Mouse (Mus musculus) erythroid progenitor cell, adult 5-6 weeks (primary cell): Measurements from ENCODE around the gene Tff1. TPM values are rescaled to one million over a fixed set of nuclear protein-coding genes. Genes with fewer than 3 reads are reported as not detected.

Experiments
- ATAC-seq: replicated peaks from 2 replicates; pipeline ENCODE4 v1.8.0; 2016; ENCODE audit warnings: moderate number of reproducible peaks, mild to moderate bottlenecking, moderate TSS enrichment, inconsistent platforms; ENCODE audit not compliant: poor library complexity, low FRiP score, severe bottlenecking
- total RNA-seq, 2 experiments: library from RNA; stranded (forward) in 1 of 2; stranded (reverse) in 1 of 2; fragments of 150-400 nt in 1 of 2; fragments of 186-747, 209-891 nt in 1 of 2; gene quantifications; 2 replicates each; pipeline versions ENCODE4 v1.2.3 to v1.2.4; 2015 to 2017; ENCODE audit warnings: low replicate concordance in 2 of 2

Gene Tff1
- total RNA-seq, 2 experiments from 2014 or later: not detected

GRCm38 (mm10) chr17:31160291-31160690 lies 4.8 kb downstream of the Tff1 start:
- no peak for ATAC-seq

- ATAC-seq: no peak
These were observed 7.2 kb downstream of the Tff1 start for GRCm38 (mm10) chr17:31157921-31158320.

GRCm38 (mm10) chr17:31153785-31154184 lies 11.3 kb downstream of the Tff1 start:
- ATAC-seq: no peak

DNA sequence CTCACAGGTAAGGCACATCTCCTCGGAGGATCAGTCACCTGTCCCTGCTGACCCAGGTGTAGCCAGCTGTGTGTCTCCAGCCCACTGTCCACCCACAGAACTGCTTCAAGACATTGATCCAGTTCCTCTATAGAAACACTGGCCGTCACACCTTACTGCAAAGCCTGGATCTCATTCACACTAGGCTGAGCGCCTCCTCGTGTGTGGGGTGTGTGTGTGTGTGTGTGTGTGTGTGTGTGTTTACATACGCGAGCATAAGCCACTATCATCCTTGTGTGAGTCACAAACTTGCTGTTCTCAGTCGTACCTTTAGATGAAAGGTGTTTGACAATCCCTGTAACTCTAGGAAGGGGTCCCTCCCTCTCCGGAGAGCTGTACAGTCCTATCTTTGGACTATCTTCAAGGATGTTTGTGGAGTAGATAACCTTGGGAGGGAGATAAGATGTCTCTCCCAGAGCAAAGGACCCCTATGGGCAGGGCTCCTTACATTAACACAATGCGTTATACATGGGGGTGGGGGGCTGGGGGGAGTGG lies 12.0 kb downstream of the Tff1 start:
- no peak for ATAC-seq

DNA sequence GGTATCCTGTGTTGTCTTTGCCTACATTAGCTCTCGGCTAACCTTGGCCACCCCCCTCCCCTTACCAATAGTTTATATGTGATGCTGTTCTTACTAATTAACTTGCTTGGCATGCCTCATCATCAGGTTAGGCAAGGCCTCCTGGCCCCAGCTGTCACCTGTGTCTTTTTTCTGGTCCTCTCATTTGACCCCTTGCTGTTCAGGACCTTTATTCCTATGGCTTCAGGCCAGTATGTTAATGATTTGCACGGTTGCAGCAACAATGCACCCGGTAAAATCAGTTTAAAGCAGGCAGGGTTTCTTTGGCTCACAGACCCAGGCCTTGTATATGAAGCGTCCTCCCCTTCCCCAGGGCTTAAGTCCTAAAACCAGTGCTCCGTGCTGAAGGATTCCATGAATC lies 12.6 kb downstream of the Tff1 start:
- no peak for ATAC-seq

- ATAC-seq: no peak
These were observed 19.1 kb downstream of the Tff1 start for GRCm38 (mm10) chr17:31145998-31146397.

DNA sequence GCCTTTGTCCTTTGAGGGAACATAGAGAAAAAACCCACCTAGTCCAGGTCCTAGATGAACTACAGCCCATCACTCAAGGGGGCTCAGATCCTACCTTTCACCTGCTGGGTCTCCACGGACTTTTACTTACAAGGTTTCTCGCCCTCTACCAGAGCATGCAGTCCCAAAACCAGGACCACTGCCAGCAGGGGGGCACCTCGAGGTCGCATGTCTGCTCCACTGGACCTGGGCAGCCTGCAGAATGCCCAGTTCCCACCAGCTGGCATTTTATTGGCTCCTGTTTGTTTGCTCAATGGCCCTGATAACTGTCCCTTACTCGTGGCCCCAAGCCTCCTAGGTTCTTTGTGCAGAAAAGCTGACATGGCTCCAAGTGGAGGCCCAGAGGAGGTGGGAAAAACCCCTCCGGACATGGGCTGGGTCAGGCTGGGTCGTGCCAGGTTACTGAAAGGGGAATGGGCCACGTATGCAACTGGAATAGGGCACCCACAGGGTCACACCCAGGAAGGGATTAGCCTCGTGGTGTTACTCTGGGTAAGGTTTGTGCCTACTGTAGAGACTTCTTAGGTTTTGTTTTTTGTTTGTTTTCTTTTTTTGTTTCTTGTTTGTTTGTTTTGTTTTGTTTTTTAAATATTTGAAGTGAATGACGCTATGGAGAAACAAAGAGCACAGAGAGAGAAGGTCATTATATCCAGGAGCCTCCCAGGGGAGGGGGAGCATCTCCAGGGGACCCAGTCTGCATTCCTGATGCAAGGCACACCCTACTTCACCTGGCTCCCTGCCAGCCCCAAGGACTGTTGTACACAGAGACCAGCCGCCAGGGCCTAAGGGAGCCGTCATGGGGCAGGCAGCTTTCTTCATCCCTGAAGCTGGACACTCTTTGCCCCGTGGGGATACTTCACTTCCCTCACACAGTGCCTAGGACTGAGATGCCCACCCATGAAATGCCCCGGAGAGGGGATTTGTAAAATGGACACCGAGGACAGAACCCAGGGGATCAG lies 20.7 kb downstream of the Tff1 start, which contains the start of gene Tff2:
Tff2 (minus strand) TSS at position 243 of the 998 bp plus-strand sequence.
- no peak for ATAC-seq

DNA sequence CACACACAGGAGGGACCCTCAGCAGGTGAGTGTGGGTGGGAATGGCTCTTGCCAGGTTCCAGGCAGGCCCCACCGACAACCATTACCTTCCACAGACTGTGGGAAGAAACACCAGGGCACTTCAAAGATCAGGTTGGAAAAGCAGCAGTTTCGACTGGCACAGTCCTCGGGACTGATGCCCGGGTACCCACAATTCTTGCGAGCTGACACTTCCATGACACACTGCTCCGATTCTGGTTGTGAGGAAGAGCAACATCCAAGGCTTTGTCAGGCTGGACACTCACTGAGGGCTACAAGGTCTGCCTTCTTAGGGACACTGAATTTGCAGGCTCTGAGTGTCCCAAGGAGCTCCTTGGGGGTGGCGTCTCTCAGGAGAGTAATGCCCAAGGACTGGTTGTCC lies 23.0 kb downstream of the Tff1 start:
- no peak for ATAC-seq

DNA sequence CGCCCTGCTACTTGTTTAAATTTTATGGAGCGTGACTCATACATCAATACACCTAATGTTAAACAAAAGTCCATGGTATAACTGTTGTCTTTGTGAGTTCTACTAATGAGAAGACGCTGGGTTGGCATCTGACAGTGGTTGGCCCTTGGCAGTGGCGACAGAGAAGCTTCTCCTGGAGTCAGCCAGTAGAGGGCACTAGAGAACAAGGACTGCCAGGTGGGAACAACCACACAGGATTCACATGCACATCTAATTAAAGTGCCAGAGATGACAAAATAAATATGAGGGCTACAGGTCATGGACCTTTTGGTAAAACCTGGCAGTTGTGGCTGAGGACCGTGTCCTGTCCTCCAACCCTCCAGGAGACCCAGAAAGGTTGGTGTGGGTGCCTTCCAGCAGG lies 26.7 kb downstream of the Tff1 start:
- ATAC-seq: 0 out of 2 replicates have a peak, but pooled peaks have one; percentile 62

GRCm38 (mm10) chr17:31136821-31137220 lies 28.3 kb downstream of the Tff1 start:
- ATAC-seq: no peak

- ATAC-seq: no peak
These were observed 28.8 kb downstream of the Tff1 start for GRCm38 (mm10) chr17:31136291-31136690.

DNA sequence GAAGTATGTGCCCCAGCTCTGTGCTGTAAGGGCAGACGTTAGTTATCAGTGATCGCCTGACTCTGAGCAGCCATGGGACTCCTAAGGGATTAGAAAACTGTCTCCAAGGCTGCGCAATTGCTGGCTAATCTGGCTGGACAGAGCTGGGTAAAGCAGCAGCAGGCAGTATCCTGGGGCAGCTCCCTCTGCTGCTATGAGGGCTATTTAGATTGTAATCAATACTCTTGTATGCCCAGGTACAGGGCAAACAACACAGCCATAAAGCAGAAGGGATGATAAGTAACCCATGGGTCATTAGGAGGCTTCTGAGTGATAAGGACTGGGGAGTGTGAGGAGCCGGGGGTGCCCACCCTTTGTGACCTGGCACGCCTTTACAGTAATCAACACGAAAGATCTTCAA lies 30.2 kb downstream of the Tff1 start:
- ATAC-seq: no peak

DNA sequence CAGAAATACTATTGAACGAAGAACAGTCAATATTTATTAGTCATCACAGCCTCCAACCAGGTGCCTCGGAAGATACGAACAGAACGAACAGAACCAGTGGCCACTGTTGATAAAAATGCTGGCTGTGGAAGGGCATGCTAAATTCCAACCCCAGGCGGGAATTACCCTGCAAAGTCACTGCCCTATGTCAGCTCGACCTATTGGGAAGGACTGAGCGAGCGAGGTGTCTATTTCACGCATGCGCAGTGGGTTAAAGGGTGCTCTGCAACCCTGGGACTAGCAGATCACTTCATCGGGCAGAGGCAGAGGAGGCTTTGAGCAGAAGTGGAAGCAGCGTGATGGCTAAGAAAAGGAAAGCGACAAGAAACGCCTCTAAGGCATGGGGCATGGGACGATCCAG lies 31.3 kb downstream of the Tff1 start:
- no peak for ATAC-seq

GRCm38 (mm10) chr17:31131269-31131821 lies 33.7 kb downstream of the Tff1 start:
- no peak for ATAC-seq

DNA sequence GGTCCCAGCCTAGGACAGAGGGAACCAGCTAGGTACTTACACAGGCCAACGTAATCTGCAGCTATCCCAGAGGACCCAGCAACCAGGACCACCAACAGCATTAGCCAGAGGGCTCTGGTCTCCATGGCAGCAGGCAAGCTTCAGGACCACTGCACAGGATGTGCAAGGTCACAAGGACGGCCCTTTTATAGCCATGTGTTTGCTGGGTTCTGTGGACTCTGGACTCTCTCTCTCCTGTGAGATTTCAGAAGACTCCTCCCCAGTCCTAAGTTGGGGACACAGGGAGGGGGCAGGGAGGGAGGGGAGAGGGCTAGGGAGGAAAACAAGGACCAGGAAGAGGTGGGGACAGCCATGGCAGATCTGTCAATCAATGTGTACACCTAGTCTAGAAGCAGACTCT lies 35.6 kb downstream of the Tff1 start, which contains the start of gene Tff3:
Tff3 (minus strand) TSS at position 195 of the 400 bp plus-strand sequence.
- no peak for ATAC-seq

- ATAC-seq: no peak
These were observed 36.3 kb downstream of the Tff1 start for GRCm38 (mm10) chr17:31128708-31129318.

DNA sequence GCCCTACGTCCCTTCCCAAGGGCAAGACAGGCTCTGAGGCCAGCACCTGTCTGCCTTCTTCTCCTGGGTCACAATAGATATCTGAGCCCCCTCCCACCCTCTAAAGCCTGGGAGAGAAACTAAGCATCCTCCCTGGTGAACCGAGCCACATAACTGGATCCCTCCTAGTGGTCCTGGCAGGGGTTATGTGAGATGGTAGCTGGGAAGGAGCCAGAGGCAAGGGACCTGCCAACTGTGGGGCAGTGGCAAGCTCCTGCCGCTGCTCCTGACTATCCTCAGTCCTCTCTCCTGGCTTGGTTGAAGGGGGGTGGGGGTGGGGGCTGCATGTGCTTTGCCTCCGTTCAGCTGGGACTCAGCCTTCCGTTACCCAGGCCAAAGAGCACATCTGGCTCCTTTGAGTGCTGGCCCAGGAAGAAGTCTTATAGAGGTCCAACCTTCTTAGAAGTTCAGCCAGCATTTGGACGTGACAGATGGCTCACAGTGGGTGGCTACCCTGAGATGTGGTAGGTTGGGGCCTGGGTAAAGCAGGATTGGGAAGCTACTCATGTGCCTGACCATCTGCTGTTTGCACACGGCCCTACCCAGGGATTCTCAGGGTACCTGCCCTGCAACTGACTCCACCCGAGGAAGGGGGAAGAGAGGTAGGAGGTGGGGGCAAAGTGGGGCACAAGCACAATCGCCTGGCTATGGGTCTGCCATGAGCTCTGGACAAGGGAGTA lies 39.4 kb downstream of the Tff1 start:
- ATAC-seq: no peak

DNA sequence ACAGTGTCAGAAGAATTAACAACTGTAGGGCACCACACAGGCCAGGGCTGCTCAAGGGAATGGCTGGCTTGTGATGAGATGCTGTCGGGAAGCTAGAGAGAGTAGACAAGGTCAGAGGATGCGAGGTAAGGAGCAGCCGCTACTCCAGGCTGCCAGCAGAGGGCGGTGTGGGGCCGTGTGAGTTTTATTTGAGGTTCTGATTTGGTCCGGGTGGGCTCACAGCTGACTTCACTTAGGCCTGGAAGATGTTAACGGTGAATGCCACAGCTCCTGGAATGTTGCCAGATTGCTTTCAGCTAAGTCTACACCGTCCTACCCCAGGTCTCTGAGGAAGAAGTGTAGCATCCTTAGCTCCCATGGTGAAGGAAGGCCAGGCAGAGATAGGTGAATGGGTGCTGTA lies 43.1 kb downstream of the Tff1 start:
- peak; percentile 25; the same call in 1 of the 2 replicates for ATAC-seq

DNA sequence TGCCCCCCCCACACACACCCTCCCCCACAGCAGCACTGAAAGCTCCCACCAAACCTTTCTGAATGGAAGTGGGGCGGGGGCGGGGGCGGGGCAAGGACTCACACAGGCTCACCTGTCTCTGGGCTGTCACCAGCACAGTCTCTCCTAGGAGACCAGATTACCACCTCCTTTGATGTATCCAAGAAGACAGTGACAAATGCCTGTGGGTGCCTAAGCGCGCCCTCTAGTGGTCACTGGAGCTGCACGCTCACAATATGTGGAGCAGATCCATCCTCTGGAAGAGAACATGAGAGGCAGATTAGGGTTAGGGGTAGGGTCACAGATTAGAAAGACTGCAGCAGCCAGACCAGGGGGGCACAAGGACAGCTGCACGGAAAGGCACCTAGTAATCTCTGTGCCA lies 45.6 kb downstream of the Tff1 start:
- ATAC-seq: peak; percentile 61

DNA sequence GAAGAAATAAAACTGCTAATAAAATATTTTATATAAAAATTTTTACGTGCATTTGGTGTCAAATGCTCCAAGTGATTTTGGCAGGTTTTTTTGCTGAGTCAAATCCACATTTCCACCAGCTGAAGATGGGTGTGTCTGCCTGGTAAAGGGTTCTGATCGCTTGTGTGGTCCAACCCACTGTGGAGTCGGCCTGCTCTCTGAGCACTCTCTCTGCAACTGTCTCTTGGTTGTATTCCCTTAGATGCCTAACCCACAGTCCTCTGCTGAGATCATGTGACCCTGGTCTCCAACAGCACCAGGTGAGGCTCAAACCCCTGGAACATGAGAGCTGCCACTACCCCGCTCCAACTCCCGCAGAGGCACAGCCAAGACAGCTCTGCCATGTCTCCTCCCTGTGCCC lies 47.1 kb downstream of the Tff1 start:
- ATAC-seq: no peak
